Mouse (Mus musculus) liver, postnatal 0 days (tissue): ENCODE data around the gene Ltbp2.

ENCODE experiments used
- CTCF ChIP-seq: sonication (generic); IDR thresholded peaks from 2 replicates; pipeline ENCODE4 v1.5.1; 2016; ENCODE audit warnings: antibody characterized with exemption, low read depth
- EP300 ChIP-seq: IDR thresholded peaks from 2 replicates; pipeline ENCODE4 v1.6.1; 2016; ENCODE audit warnings: antibody characterized with exemption, low read depth, mild to moderate bottlenecking

- TF ChIP-seq CTCF (no peak), EP300 (no peak)
Observed at GRCm38 (mm10) chr12:84900317-84900716, 24.0 kb upstream of the Ltbp2 start.
